Mouse (Mus musculus) intestine, embryonic 15.5 days (tissue): ENCODE results near the gene Man2a1. TPM values are rescaled to one million over a fixed set of nuclear protein-coding genes. Genes with fewer than 3 reads are reported as not detected.

ENCODE experiments used
- polyA plus RNA-seq: library from polyadenylated mRNA; unstranded; fragments of >200 nt; fragmentation: Nextera tagmentation; extraction: Ambion mirVana; gene quantifications from 2 replicates; pipeline ENCODE4 v1.2.1, GENCODE M21; 2015

The Man2a1 gene
- polyA plus RNA-seq, 1 experiment from 2014 or later: 11.6 TPM

Other genes with a start within 250 kb of the Man2a1 start
- gene 4930583I09Rik, start 235.3 kb downstream of the Man2a1 start, polyA plus RNA-seq: not detected in 2 replicates